Mouse (Mus musculus): ENCODE results near the gene AL732309.1.

The AL732309.1 gene

DNA sequence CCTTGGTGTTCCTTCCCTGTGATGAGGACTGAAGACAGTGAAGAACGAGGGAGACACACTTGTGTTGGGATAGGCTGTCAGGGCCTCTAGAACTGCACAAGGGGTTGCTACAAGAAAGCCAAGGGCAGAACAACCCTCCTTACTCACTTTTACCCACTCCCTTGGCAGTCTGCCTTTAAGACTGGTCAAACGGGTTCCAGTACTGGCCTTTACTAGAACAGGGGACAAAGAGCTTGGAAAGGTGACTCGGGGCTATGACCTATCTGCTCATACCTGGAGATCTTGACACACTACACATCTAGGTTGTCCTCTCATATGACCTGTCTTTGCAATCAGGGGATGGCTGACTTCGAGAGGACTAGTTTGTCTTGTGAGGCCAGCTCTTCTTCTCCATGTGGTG is 9.1 kb downstream of the AL732309.1 start:
- DNase-seq, result no peak

GRCm38 (mm10) chr2:25236614-25237013 is 10.0 kb downstream of the AL732309.1 start, which contains the start of gene Rnf224:
Gene Rnf224 (minus strand): TSS chr2:25236787.
- DNase-seq, result no peak

- no peak for DNase-seq
Measured at GRCm38 (mm10) chr2:25234551-25235220, 12.0 kb downstream of the AL732309.1 start.

DNA sequence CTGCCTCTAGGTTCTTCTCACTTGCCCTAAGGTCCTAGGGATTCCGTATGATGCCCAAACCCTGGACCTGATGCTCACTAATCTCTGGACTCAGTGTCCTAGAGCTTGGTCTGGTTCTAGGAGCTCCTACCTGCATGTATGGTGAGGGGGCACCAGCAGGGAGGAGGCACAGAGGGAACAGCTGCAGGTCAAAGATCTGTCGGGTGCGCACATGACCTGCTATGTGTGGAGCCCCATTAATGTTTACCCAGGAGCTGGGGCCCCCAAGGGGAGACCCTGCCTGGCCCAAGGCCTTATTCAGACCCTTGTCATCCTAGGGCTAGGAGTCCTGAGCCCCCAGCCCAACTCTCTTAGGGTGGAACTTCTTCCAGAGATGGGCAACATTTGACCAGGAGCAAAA is 12.6 kb downstream of the AL732309.1 start, which contains the start of gene Slc34a3:
Gene Slc34a3 (minus strand): TSS at position 315 of the 400 bp plus-strand sequence.
- DNase-seq, result no peak

- no peak for DNase-seq
Measured at GRCm38 (mm10) chr2:25233421-25233820, 13.2 kb downstream of the AL732309.1 start.

DNA sequence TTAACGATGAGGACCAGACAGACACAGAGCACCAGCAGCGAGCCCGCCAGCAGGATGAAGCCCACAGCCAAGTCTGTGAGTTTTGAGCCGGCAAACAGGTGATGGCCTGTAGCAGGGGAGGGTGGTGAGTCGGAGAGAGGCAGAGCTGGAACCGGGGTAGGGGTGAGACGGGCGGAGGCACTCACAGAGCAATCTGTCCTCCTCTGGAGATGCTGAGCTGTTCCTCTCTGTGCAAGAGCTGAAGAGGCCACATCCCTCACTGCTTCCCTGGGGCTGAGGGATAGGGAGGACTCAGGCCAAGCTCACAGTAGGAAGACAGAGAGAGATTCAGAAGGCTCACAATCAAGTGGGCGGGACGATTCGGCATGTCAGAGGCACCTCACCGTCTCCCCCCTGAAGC is 15.6 kb downstream of the AL732309.1 start:
- no peak for DNase-seq

DNA sequence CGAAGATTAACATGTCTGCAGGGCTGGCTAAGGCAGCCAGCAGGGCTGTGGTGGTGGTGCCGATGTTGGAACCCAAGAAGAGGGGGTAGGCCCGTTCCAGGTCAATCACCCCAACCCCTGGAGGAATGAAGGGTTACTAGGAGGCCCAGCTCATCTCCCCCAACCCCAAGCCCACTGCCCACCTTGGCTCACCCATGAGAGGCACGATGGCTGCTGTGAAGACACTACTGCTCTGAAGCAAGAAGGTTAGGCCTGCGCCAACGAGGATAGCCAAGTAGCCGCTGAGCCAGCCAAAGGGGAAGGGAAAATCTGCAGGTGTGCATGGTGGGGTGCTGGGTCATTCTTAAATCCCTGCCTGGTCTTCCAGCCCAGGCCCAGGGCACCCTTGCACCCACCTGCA is 16.1 kb downstream of the AL732309.1 start:
- DNase-seq, result no peak

- no peak for DNase-seq
Measured at GRCm38 (mm10) chr2:25229582-25229981, 17.1 kb downstream of the AL732309.1 start.

DNA sequence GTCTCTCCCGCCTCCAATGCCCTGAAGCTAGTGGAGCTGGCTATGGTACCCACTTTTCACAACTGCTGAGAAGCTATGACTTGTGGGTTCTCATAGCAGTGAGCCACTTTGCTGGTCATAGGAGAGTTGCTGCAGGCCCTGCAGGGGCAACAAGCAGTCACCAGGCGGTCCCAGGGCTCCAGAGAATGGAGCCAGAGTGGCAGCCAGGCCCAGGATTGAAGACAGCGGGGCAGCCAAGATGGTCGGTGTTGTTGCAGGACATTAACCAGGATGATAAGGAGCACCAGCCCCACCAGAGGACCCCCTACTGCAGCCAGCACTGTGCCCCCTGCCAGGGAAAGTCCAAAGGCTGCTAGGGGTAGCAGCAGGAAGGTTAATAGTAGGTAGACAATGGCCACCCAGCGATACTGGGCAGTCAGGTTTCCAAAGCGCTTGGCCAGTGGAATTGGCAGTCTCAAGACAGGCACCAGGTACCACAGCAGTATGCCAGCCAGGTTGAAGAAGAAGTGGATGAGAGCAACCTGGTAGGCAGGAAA is 17.6 kb downstream of the AL732309.1 start:
- DNase-seq, result no peak

GRCm38 (mm10) chr2:25228431-25228889 is 18.2 kb downstream of the AL732309.1 start:
- DNase-seq, result peak; percentile 86

DNA sequence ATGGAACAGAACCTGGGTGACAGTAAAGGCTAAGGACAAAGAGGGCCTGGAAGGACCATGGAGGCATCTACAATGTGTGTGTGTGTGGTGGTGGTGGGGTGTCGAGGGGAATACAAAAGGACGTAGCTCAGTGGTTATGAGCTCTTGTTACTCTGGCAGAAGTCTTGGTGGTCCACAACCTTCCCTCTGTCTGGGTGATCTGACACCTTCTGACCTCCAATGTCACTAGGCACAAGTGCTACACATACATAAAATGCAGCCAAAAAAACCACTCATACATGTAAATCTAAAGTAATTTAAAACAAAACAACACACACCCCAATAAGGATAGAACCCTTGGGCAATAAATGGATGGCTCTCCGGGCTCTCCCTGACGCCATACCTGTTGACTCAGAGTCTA is 19.3 kb downstream of the AL732309.1 start:
- DNase-seq, result no peak

GRCm38 (mm10) chr2:25226864-25227263 is 19.8 kb downstream of the AL732309.1 start:
- DNase-seq, result no peak

DNA sequence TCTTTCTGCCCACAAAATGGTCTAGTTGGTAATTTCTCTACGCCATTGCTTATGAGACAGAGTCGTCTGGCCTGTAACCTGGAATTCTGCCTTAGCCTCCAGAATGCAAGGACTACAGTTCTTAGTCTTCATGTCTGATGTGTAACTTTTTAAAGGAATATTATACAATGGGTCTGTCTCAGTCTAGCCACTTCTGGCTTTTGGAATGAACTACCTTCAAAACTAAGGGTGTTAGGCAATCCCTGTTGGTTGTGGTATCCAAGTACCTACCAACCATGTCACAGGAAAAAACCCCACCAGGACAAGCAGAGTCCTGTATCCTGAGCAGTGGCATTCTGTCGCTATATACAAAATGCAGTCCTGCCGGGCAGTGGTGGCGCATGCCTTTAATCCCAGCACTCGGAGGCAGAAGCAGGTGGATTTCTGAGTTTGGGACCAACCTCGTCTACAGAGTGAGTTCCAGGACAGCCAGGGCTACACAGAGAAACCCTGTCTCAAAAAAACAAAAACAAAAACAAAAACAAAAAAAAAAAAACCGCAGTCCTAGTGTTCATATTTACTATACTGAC is 20.8 kb downstream of the AL732309.1 start:
- no peak for DNase-seq

DNA sequence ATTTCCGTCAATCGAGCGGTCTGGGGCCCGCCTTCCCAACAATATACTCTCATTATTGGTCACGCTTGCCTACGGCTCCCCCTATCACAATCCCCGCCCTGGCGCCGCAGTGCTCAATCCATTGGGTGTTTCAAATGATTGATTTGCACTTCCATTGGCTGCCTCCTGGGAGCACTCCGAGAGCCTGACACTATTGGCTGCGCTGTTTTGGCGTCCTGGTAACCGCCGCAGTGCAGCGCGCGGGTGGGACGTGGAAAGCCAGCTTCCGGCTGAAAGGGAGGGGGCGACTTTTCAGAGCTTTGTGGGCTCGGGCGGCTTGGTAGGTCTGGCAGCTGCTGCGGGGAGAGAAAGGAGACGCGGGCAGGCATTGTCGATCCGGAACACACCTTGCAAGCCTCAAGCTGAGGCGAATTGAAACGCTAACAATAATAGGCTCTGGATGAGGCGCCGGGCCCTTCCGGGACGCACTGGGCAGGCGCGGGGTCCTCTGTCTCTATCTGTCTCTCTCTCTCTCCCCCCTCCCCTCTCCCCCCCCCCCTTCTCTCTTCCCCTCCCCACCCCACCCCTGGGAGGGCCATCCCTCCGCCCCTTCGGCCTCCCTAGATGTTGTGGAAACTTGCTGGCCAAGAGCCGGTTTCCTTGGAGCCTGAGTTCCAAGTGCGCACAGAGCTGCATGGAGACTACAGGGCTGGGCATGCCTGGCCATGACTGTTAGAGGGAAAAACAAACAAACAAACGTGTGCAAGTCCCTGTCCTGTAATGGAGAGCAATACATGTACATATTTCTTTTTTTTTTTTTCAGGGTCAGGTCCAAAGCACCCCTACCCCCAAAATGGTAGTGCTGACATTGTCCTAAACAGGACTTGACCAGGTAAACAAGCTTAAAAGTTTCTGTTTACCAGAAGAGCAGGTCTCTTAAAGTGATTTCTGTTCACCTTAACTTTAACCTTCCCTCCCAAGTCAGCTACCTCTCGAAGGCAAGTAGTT is 21.6 kb downstream of the AL732309.1 start:
- DNase-seq, result peak; percentile 99

- DNase-seq, result no peak
Measured at GRCm38 (mm10) chr2:25224492-25224765, 22.2 kb downstream of the AL732309.1 start, which contains the start of gene Tubb4b. Gene Tubb4b (minus strand): TSS chr2:25224702.

DNA sequence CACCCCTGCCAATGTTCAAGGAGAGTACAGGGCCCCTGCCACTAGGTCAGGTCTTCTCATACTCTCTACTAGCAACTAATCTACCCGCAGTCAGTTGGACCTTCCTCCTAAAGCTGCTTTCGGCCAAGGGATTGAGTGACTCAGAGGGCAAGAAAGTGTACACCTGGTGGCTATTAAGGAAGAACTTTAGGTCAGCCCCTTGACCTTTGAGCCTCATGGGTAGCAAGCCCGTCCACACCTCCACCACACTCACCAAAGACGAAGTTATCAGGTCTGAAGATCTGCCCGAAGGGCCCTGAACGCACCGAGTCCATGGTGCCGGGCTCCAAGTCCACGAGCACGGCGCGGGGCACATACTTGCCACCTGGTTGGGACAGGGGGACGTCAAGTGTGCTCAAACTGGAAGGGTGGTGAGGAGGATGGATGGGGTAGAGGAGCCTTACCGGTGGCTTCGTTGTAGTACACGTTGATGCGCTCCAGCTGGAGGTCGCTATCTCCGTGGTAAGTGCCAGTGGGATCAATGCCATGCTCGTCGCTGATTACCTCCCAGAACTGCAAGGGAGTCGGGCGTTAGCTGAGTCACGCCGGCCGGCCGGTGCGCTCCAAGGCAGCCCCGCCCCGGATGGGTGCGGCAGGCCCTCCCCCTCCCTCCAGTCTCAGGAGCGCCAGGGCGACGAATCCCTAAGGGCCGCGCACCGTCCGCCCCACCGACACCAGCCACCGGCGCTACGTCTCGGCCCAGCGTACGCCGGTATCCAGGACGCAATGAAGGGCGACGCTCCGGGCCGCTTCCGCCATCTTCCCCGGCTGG is 22.8 kb downstream of the AL732309.1 start:
- no peak for DNase-seq

- DNase-seq, result no peak
Measured at GRCm38 (mm10) chr2:25221331-25221772, 25.3 kb downstream of the AL732309.1 start.

DNA sequence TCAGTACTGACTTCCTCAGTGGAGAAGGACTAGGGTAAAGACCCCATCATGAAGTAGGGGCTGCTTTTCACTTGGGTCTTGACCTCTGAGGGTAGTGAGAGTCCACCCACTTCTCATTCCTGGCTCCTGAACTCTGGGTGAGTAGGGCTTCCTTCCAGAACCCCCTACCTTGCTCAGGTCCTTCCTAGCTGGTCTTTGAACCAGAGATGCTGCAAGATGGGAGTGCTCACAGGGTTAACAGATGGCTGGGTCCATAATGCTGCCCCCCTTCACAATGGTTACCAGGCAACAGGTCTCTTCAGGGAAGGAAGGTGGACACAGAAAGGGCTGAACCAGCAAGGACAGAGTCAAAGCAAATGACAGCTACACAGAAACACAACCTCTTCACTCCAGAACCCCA is 28.2 kb downstream of the AL732309.1 start, which contains the start of gene Fam166a:
Gene Fam166a (plus strand): TSS at position 301 of the 400 bp plus-strand sequence.
- DNase-seq, result no peak

- DNase-seq, result no peak
Measured at GRCm38 (mm10) chr2:25217666-25218065, 29.0 kb downstream of the AL732309.1 start.

- DNase-seq, result no peak
Measured at GRCm38 (mm10) chr2:25214444-25214843, 32.2 kb downstream of the AL732309.1 start, which contains the start of gene Stpg3. Gene Stpg3 (minus strand): TSS chr2:25214637.

- DNase-seq, result no peak
Measured at GRCm38 (mm10) chr2:25213266-25213865, 33.3 kb downstream of the AL732309.1 start.
